Mouse (Mus musculus) liver, embryonic 11.5 days (tissue): ENCODE data around the gene Tcf19. TPM values are rescaled to one million over a fixed set of nuclear protein-coding genes. Genes with fewer than 3 reads are reported as not detected.
"Not testable (repeated sequence)": the region's sequence is repeated elsewhere in the genome, so short reads cannot be mapped to it uniquely, and the experiment has no call there.

Experiments
- ATAC-seq: fragments of 200-750 bp; cut with Nextera tagmentation; replicated peaks from 2 replicates; pipeline ENCODE4 v1.8.0; 2017; ENCODE audit warnings: moderate number of reproducible peaks, mild to moderate bottlenecking, moderate TSS enrichment, moderate library complexity; ENCODE audit not compliant: low FRiP score
- DNase-seq: peaks from one replicate; pipeline ENCODE4 v3.0.0-alpha.2; 2017; ENCODE audit warnings: low spot score
- H3K27ac ChIP-seq: fragments of 300-500 bp; sonication (generic); 2 replicates; pipeline ENCODE4 v1.5.1; 2014; ENCODE audit warnings: mild to moderate bottlenecking, low read depth, low read length, control low read depth
- H3K27me3 ChIP-seq: fragments of 300-500 bp; sonication (generic); replicated peaks from 2 replicates; pipeline ENCODE4 v1.6.1; 2014; ENCODE audit warnings: low read length, mixed read lengths; ENCODE audit not compliant: control insufficient read depth, insufficient read depth
- H3K36me3 ChIP-seq: fragments of 300-500 bp; sonication (generic); 2 replicates; pipeline ENCODE4 v1.6.1; 2014; ENCODE audit warnings: mild to moderate bottlenecking, low read length, moderate library complexity, mixed read lengths; ENCODE audit not compliant: control insufficient read depth, insufficient read depth
- H3K4me1 ChIP-seq: fragments of 300-500 bp; sonication (generic); replicated peaks from 2 replicates; pipeline ENCODE4 v1.6.1; 2014; ENCODE audit warnings: low read length, mixed read lengths; ENCODE audit not compliant: control insufficient read depth, insufficient read depth
- H3K4me2 ChIP-seq: fragments of 300-500 bp; sonication (generic); 2 replicates; pipeline ENCODE4 v1.6.1; 2014; ENCODE audit warnings: mild to moderate bottlenecking, control low read depth, moderate library complexity
- H3K4me3 ChIP-seq: fragments of 300-500 bp; sonication (generic); 2 replicates; pipeline ENCODE4 v1.5.1; 2014; ENCODE audit warnings: low read depth, low read length, control low read depth
- H3K9ac ChIP-seq: fragments of 300-500 bp; sonication (generic); 2 replicates; pipeline ENCODE4 v1.6.1; 2014; ENCODE audit warnings: low read depth, low read length, control low read depth
- H3K9me3 ChIP-seq: fragments of 300-500 bp; sonication (generic); 2 replicates; pipeline ENCODE4 v1.6.1; 2016; ENCODE audit warnings: low read length, inconsistent platforms, mixed read lengths; ENCODE audit not compliant: control insufficient read depth
- WGBS: fragments of 180-500 bp; shearing (Covaris S2); extraction: QIAGEN DNeasy Blood & Tissue Kit; methylation state at CpG from one replicate; pipeline ENCODE4 v1.1.7; 2014; 5-methylcytosine and 5-hydroxymethylcytosine counted together
- polyA plus RNA-seq: library from polyadenylated mRNA; unstranded; fragments of >200 nt; fragmentation: Nextera tagmentation; extraction: Ambion mirVana; gene quantifications from 2 replicates; pipeline ENCODE4 v1.2.1, GENCODE M21; 2014

The Tcf19 gene
- polyA plus RNA-seq, 1 experiment from 2014 or later: 41.2 TPM

DNA sequence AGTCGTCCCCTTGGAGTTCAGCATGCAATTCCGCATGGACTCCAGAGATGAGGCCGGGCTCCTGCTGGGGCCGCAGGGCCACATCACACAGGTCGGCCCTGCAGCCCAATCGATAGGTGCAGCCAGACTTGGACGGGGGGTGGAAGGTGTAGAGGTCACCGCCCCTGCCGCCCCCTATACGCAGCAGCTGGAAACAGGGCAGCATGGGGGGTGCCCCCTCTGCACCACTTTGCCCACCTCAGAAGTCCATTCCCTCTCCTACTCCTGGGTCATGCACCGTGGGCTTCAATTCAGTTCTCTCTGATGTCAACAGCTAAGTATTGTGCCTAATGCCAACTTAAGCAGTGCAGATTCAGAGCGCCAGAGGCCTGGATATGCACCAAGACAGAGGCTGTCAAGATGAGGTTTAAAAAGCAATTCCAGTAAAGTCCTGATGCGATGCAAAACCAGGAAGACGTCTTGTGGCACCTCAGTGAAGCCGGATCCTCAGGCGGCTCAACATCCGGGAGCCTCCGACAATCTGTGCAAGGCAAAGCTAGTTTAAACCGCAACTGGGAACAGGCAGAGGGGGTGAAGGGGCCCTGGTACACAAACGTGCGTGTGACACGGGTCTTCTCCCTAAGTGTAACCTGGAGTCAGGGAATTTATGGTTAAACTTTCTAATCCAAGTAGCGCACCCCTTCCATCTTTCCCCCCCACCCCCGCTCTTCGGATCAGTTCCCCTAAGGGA, 548 bp downstream of the Tcf19 start:
- Histone ChIP-seq H3K9me3 (no peaks in the 10 kb centered on the region), H3K27me3 (no peaks in the 10 kb centered on the region), H3K27ac (peak overlapping the region; percentile 11; the same call in 1 of the 2 replicates), H3K36me3 (no peaks in the 10 kb centered on the region), H3K9ac (peak overlapping the region; percentile 64), H3K4me3 (peak overlapping the region; percentile 71), H3K4me2 (peak overlapping the region; percentile 93), H3K4me1 (peaks cover 10% of the 10 kb centered on the region)
- ATAC-seq (no peak; the same call in none of the 2 replicates), DNase-seq (peak; percentile 64)
- 10% methylated on average over 25 of the region's 25 CpGs for WGBS

DNA sequence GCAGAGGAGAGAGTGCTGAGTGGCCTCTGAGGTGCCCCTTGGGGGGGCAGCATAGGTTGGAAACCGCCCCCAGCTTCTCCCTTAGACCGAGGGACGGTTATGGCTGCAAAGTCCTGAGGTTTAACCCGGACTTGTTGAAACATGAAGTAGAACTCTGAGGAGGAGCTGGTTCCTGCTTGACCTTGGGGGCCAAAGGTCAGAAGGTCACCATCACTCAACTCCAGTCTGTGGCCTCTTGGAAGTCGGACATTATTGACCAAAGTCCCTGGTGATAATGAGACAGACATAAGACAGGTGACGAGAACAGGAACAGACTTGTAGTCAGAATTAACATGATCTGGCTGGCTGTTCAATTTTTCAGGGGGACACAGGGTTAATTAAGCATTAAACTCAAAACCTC, 1.9 kb downstream of the Tcf19 start:
- no peak overlapping the region for H3K9ac ChIP-seq
- H3K4me2 ChIP-seq: peak overlapping the region; percentile 93
- H3K27me3 ChIP-seq: peaks cover under 1% of the 10 kb centered on the region; the same call in 1 of the 2 replicates
- DNase-seq: no peak
- 0 out of 2 replicates have a peak overlapping the region, but pooled peaks have one; percentile 71 for H3K4me3 ChIP-seq
- H3K36me3 ChIP-seq: no peaks in the 10 kb centered on the region
- H3K9me3 ChIP-seq: no peaks in the 10 kb centered on the region
- peaks cover 10% of the 10 kb centered on the region for H3K4me1 ChIP-seq
- no peak overlapping the region for H3K27ac ChIP-seq
- ATAC-seq: no peak
- 53% methylated on average over 6 of the region's 6 CpGs for WGBS

DNA sequence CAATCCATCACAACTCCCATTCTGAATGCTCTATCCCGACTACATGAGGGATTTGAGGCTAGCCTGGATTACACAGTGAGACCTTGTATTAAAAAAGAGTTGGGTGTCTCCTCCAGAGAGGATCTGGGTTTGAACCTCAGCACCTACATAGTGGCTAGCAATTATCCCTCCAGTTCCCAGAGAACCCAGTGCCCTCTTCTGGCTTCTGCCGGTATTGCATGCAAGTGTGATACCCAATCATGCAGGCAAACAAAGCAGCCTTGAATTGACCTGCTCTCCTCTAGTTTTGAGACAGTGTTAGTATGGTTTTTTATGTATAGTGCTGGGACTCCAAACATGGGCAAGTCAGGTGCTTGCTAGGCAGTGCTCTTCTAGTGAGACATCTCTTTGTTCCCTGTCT, 2.7 kb downstream of the Tcf19 start:
- 12% methylated on average over 2 of the region's 2 CpGs for WGBS
- ATAC-seq (no peak), DNase-seq (peak; percentile 62)
- no peak overlapping the region for H3K4me2 ChIP-seq
- H3K27ac ChIP-seq: no peak overlapping the region
- no peak overlapping the region for H3K4me3 ChIP-seq
- H3K4me1 ChIP-seq: peaks cover 10% of the 10 kb centered on the region
- no peaks in the 10 kb centered on the region for H3K36me3 ChIP-seq
- peaks cover 9% of the 10 kb centered on the region for H3K27me3 ChIP-seq
- H3K9ac ChIP-seq: no peak overlapping the region
- H3K9me3 ChIP-seq: no peaks in the 10 kb centered on the region

DNA sequence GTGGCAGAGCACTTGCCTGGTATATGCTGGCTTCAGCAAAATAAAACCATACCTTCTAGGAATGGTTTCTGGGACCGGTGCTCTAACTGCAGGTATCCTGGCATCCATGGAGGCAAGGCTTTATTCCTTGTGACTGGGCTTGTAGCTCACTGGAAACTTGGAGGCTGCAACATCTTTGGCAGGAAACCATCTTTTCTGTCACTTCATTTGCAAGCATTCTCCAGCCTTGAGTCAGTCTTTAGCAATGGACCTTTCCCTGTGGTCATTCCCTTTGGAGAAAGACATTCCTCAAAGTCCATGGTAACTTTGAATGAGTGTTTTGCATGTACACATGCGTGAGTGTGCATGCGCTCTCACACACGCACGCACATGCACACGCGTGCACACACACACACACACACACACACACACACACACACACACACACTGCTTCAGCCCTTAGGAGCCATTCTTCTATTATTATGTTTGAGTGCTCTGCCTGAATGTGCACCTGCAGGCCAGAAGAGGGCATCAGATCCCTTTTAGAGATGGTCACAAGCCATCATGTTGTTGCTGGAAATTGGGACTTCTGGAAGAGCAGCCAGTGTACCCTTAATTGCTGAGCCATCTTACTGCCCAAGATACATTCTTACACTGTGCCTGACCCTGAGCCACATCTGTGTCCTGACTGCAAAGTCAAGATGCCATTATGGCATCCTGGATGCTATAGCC, 3.6 kb downstream of the Tcf19 start:
- no peak for ATAC-seq
- Histone ChIP-seq H3K9me3 (no peaks in the 10 kb centered on the region), H3K27me3 (peaks cover 15% of the 10 kb centered on the region), H3K36me3 (no peaks in the 10 kb centered on the region), H3K27ac (no peak overlapping the region), H3K4me3 (no peak overlapping the region), H3K9ac (no peak overlapping the region), H3K4me1 (peaks cover 10% of the 10 kb centered on the region), H3K4me2 (no peak overlapping the region)
- 90% methylated on average over 7 of the region's 7 CpGs for WGBS
- DNase-seq: no peak

GRCm38 (mm10) chr17:35509284-35509683, 7.3 kb downstream of the Tcf19 start:
- ATAC-seq (no peak), DNase-seq (no peak)
- H3K27me3 ChIP-seq: peaks cover 50% of the 10 kb centered on the region
- 33% methylated on average over 8 of the region's 8 CpGs for WGBS
- H3K4me2 ChIP-seq: no peak overlapping the region
- H3K4me3 ChIP-seq: no peak overlapping the region
- H3K9me3 ChIP-seq: no peaks in the 10 kb centered on the region
- H3K9ac ChIP-seq: no peak overlapping the region
- no peak overlapping the region for H3K27ac ChIP-seq
- H3K36me3 ChIP-seq: no peaks in the 10 kb centered on the region
- H3K4me1 ChIP-seq: no peaks in the 10 kb centered on the region; the same call in 1 of the 2 replicates

DNA sequence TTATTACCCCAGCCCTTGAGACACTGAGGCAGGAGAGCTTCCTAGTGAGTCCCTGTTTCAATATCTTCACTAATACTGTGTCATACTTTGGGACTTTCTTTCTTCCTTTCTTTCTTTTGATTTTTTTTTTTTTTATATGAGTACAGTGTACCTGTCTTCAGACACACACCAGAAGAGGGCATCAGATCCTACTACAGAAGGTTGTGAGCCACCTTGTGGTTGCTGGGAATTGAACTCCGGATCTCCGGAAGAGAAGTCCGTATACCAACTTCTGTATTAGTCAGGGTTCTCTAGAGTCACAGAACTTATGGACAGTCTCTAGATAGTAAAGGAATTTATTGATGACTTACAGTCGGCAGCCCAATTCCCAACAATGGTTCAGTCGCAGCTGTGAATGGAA, 8.3 kb downstream of the Tcf19 start:
- not testable (repeated sequence) for H3K4me1 ChIP-seq, H3K4me3 ChIP-seq, DNase-seq, ATAC-seq, H3K27ac ChIP-seq, H3K9ac ChIP-seq, H3K4me2 ChIP-seq, H3K36me3 ChIP-seq, H3K9me3 ChIP-seq
- H3K27me3 ChIP-seq: peaks cover 53% of the 10 kb centered on the region
- WGBS: 44% methylated on average over 5 of the region's 5 CpGs

DNA sequence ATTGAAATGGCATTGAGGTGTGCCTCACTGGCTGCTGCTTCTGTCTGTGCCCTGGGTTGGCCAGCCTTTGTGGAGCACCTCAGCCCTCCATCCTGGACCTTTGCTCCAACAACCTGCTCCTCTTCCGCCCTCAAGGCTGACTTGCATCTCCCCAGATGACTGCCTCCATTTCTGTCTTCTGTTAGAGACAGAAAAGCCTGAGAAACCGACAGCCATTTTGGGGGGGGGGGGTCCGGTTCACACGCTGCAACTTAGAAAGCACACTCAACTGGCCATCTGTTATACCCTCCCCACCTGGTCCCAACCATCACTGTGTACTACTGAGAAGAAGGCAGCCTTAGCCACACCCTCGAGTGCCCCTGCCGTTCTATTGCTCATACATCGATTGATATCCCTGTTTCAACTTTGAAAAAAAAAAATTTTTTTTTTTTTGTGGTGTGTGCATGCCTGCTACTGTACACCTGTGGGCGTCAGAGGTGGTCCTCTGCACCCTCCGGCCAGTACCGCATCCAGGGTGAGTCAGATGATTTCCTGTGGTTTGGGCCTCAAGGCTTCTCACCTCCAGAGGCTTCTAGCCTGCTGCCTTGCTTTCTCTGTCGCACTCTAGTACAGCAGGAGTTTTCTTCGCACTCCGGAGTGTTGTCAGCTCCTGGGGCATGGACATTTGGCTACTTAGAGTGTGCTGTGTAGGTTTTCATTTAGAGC, 8.9 kb downstream of the Tcf19 start:
- Histone ChIP-seq H3K9ac (no peak overlapping the region), H3K9me3 (no peaks in the 10 kb centered on the region), H3K27me3 (peaks cover 53% of the 10 kb centered on the region), H3K4me1 (no peaks in the 10 kb centered on the region), H3K27ac (no peak overlapping the region), H3K4me3 (no peak overlapping the region), H3K36me3 (no peaks in the 10 kb centered on the region), H3K4me2 (no peak overlapping the region)
- no peak for DNase-seq
- ATAC-seq: no peak
- WGBS: 14% methylated on average over 13 of the region's 13 CpGs

- ATAC-seq: no peak
- no peak overlapping the region for H3K4me2 ChIP-seq
- no peak overlapping the region for H3K9ac ChIP-seq
- DNase-seq: no peak
- WGBS: 22% methylated on average over 10 of the region's 10 CpGs
- H3K9me3 ChIP-seq: no peaks in the 10 kb centered on the region
- no peaks in the 10 kb centered on the region for H3K4me1 ChIP-seq
- H3K36me3 ChIP-seq: no peaks in the 10 kb centered on the region
- H3K4me3 ChIP-seq: no peak overlapping the region
- H3K27ac ChIP-seq: no peak overlapping the region
- H3K27me3 ChIP-seq: peaks cover 53% of the 10 kb centered on the region
Measured at GRCm38 (mm10) chr17:35506881-35507280, 9.7 kb downstream of the Tcf19 start.
